Mouse (Mus musculus): ENCODE data around the gene Wdfy3.

Gene Wdfy3

DNA sequence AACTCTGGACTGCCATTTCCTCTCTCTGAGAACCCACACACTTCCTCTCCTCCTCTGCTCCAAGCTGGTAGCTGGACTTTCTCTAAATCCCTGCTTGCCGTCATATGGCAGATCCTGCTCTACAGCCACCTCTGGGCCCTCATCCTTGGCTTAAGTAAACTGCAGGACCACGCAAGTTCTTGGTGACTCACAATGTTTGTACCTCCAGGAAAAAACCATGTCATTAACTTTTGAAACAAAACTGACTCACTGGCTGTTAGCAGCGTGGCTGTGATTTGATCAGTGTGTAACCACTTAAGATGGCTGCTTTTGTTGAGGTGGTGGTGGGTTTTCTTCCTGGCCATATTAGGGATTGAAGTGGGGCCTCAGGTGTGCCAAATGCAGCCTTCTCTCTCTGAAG lies 285.4 kb downstream of the Wdfy3 start:
- DNase-seq (ENCODE audit: low spot score): no peak

Data from yolk sac, embryonic 10.5 days (tissue).